Mouse (Mus musculus) liver, adult 2 months (tissue): ENCODE results near the gene Fbxo42.

Source experiments
- CTCF ChIP-seq: fragments of 200-500 bp; IDR thresholded peaks from 2 replicates; pipeline ENCODE4 v1.5.1; 2011; ENCODE audit warnings: low read depth, low read length, control low read depth
- POLR2A ChIP-seq: fragments of 200-500 bp; IDR thresholded peaks from 2 replicates; pipeline ENCODE4 v1.6.1; 2011; ENCODE audit warnings: low read length, control low read depth; ENCODE audit not compliant: insufficient read depth; ENCODE audit errors: extremely low read depth

DNA sequence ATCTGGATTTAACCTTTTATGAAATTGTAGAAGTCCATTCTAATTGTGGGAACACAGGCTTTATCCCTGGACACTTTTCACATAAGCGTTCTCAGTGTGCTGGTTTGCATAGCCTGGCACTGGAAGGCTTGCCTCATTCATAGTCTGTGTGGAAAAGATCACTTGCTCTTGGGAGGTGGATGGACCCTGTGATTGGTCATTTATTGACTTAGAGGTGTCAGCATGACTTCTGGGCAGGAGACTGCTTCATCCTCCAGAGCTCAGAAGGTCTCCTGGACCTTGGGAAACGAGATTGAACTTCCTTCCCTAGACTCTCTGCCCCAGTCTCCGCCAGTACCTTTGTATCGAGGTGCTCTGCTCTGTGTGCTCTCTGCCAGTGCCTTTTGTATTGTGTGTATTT, 36.7 kb downstream of the Fbxo42 start:
- TF ChIP-seq CTCF (no peak), POLR2A (no peak)
